14 mouse cellular contexts compared by ENCODE assay signal in the genomic region with DNA sequence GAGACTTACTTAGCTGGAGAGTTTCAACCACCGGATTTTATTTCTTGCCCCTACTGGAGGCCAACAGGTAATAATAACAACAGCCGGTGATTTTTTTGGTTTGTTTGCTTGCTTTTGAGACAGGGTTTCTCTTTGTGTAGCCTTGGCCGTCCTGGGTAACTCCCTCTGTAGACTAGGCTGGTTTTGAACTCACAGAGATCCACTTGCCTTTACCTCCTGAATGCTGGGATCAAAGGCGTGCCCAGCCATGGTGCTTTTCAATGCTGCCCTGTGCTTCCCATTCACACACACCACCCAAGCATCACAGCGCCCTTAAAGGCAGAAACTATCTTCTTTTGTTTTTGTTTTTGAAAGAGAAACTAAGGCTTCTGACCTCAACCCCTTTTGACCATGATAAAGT. TPM values are rescaled to one million over a fixed set of nuclear protein-coding genes. Genes with fewer than 3 reads are reported as not detected.
DNase-seq lines count a peak whose midpoint lies in the region; ATAC-seq lines count a peak whose summit lies in the region.
"Had no signal": no experiment of that assay in that cellular context is flagged by ENCODE, and none has a peak within 500 bp of the region (broad histone marks: within the 10 kb centered on the region; RNA-seq: fewer than 3 reads in every experiment).

No protein-coding gene starts in this region.

- H3K4me3 ChIP-seq in heart, embryonic 16.5 days (ENCODE audit: low read length) = no peak overlapping the region
- H3K4me3 ChIP-seq in lung, embryonic 15.5 days = no peak overlapping the region
- H3K4me3 ChIP-seq in embryonic facial prominence, embryonic 14.5 days (ENCODE audit: low read depth, low read length) = no peak overlapping the region
- H3K4me3 ChIP-seq in stomach, embryonic 14.5 days (ENCODE audit: low read depth, low read length) = no peak overlapping the region
- H3K4me3 ChIP-seq: forebrain, embryonic 10.5 days; liver, embryonic 13.5 days had no signal

- no peaks in the 10 kb centered on the region for H3K9me3 ChIP-seq in heart, embryonic 16.5 days (replicated peaks; ENCODE audit: control insufficient read depth, low read length)
- no peaks in the 10 kb centered on the region for H3K9me3 ChIP-seq in lung, embryonic 15.5 days
- no peaks in the 10 kb centered on the region for H3K9me3 ChIP-seq in embryonic facial prominence, embryonic 14.5 days (ENCODE audit: control insufficient read depth, low read length)
- H3K9me3 ChIP-seq in stomach, embryonic 14.5 days (ENCODE audit: control insufficient read depth, low read depth, low read length) = no peaks in the 10 kb centered on the region
- H3K9me3 ChIP-seq: forebrain, embryonic 10.5 days; liver, embryonic 13.5 days had no signal

- intact Hi-C loops in heart, postnatal 10 days (cut with DNase I) = loop anchor here (2.0 kb wide), 1 partner anchor 73 kb away; no protein-coding TSS in a partner anchor

- WGBS in heart, embryonic 16.5 days = 81% methylated on average over 5 of the region's 5 CpGs
- 58% methylated on average over 5 of the region's 5 CpGs for WGBS in lung, embryonic 15.5 days
- 61% methylated on average over 5 of the region's 5 CpGs for WGBS in embryonic facial prominence, embryonic 14.5 days
- 60% methylated on average over 5 of the region's 5 CpGs for WGBS in stomach, embryonic 14.5 days

- H3K36me3 ChIP-seq in heart, embryonic 16.5 days (ENCODE audit: control insufficient read depth, insufficient read depth) = no peaks in the 10 kb centered on the region
- H3K36me3 ChIP-seq in lung, embryonic 15.5 days = no peaks in the 10 kb centered on the region
- no peaks in the 10 kb centered on the region for H3K36me3 ChIP-seq in embryonic facial prominence, embryonic 14.5 days (ENCODE audit: control insufficient read depth, insufficient read depth, low read length)
- H3K36me3 ChIP-seq in stomach, embryonic 14.5 days (ENCODE audit: control insufficient read depth, insufficient read depth, low read length) = no peaks in the 10 kb centered on the region
- H3K36me3 ChIP-seq: liver, embryonic 13.5 days had no signal

- H3K27me3 ChIP-seq in heart, embryonic 16.5 days (ENCODE audit: control insufficient read depth, insufficient read depth, low read length) = no peaks in the 10 kb centered on the region
- H3K27me3 ChIP-seq in lung, embryonic 15.5 days = no peaks in the 10 kb centered on the region
- no peaks in the 10 kb centered on the region for H3K27me3 ChIP-seq in embryonic facial prominence, embryonic 14.5 days (replicated peaks; ENCODE audit: control insufficient read depth, insufficient read depth, low read length)
- no peaks in the 10 kb centered on the region for H3K27me3 ChIP-seq in stomach, embryonic 14.5 days (ENCODE audit: control insufficient read depth, insufficient read depth, low read length)
- H3K27me3 ChIP-seq: Patski had no signal

- ATAC-seq in heart, embryonic 16.5 days (replicated peaks; ENCODE audit: extremely low read depth, insufficient read depth, low FRiP score) = no peak
- ATAC-seq in lung, embryonic 15.5 days (ENCODE audit: borderline replicate concordance, extremely low read depth, low FRiP score, low TSS enrichment) = no peak
- no peak for ATAC-seq in embryonic facial prominence, embryonic 14.5 days (ENCODE audit: low read depth)
- no peak for ATAC-seq in stomach, embryonic 14.5 days (ENCODE audit: insufficient number of reproducible peaks, insufficient read depth, low FRiP score, low read depth)

- no peak overlapping the region for H3K4me2 ChIP-seq in heart, embryonic 16.5 days (ENCODE audit: low read depth, low read length)
- no peak overlapping the region for H3K4me2 ChIP-seq in lung, embryonic 15.5 days
- no peak overlapping the region for H3K4me2 ChIP-seq in embryonic facial prominence, embryonic 14.5 days (ENCODE audit: low read depth, low read length)
- no peak overlapping the region for H3K4me2 ChIP-seq in stomach, embryonic 14.5 days (replicated peaks; ENCODE audit: low read depth, low read length)
- H3K4me2 ChIP-seq: liver, embryonic 13.5 days had no signal

- peak overlapping the region; percentile 70 for H3K27ac ChIP-seq in heart, embryonic 16.5 days (ENCODE audit: low read length)
- peak overlapping the region; percentile 84 for H3K27ac ChIP-seq in lung, embryonic 15.5 days
- peak overlapping the region; percentile 35 for H3K27ac ChIP-seq in embryonic facial prominence, embryonic 14.5 days (replicated peaks; ENCODE audit: low read depth, low read length)
- H3K27ac ChIP-seq in stomach, embryonic 14.5 days (ENCODE audit: low read length) = peak overlapping the region; percentile 72; the same call in 1 of the 2 replicates
- H3K27ac ChIP-seq: forebrain, embryonic 10.5 days; liver, embryonic 13.5 days had no signal

- H3K9ac ChIP-seq in heart, embryonic 16.5 days (ENCODE audit: low read length) = no peak overlapping the region
- H3K9ac ChIP-seq in lung, embryonic 15.5 days = no peak overlapping the region
- H3K9ac ChIP-seq in embryonic facial prominence, embryonic 14.5 days (ENCODE audit: low read depth, low read length) = no peak overlapping the region
- H3K9ac ChIP-seq in stomach, embryonic 14.5 days (replicated peaks; ENCODE audit: low read depth, low read length) = no peak overlapping the region
- H3K9ac ChIP-seq: liver, embryonic 13.5 days had no signal

- DNase-seq in heart, postnatal 10 days = no peak
- no peak for DNase-seq in lung, postnatal 36 days
- DNase-seq in embryonic facial prominence, embryonic 14.5 days (ENCODE audit: low spot score) = no peak
- no peak for DNase-seq in right cerebral cortex, postnatal 4 days
- no peak for DNase-seq in urinary bladder, postnatal 10 days (ENCODE audit: low spot score)
- DNase-seq: gastrocnemius, postnatal 10 days; liver, embryonic 13.5 days; spleen, adult 18-20 months; thymus, postnatal 4 days had no signal

- H3K4me1 ChIP-seq in heart, embryonic 16.5 days (ENCODE audit: control insufficient read depth, insufficient read depth, low read length) = peaks cover 8% of the 10 kb centered on the region
- H3K4me1 ChIP-seq in lung, embryonic 15.5 days = peaks cover 26% of the 10 kb centered on the region
- H3K4me1 ChIP-seq in embryonic facial prominence, embryonic 14.5 days (ENCODE audit: control insufficient read depth, insufficient read depth, low read length) = peaks cover 27% of the 10 kb centered on the region
- H3K4me1 ChIP-seq in stomach, embryonic 14.5 days (ENCODE audit: control insufficient read depth, insufficient read depth, low read length) = peaks cover 6% of the 10 kb centered on the region

RNA-seq across cellular contexts. Expression of gene Sntb2, which starts 5.6 kb away (rescaled TPM):
- polyA plus RNA-seq in heart, embryonic 16.5 days (2015; fragmentation: Nextera tagmentation; extraction: Ambion mirVana) = 11.7 and 12.4 TPM in 2 replicates
- 10 to 100 TPM; 27.1 to 27.6 TPM for total RNA-seq in heart, postnatal 10 days (2021)
- 17.2 and 17.8 TPM in 2 replicates for polyA plus RNA-seq in lung, embryonic 15.5 days (2015; fragmentation: Nextera tagmentation; extraction: Ambion mirVana)
- 16.3 and 18.5 TPM in 2 replicates for polyA plus RNA-seq in embryonic facial prominence, embryonic 14.5 days (2014; fragmentation: Nextera tagmentation; extraction: Ambion mirVana)
- 21.6 and 26.9 TPM in 2 replicates for polyA plus RNA-seq in stomach, embryonic 14.5 days (2014; fragmentation: Nextera tagmentation; extraction: Ambion mirVana)

RNA-seq across cellular contexts. Expression of gene Utp4, which starts 36.5 kb away (rescaled TPM):
- polyA plus RNA-seq in heart, embryonic 16.5 days (2015; fragmentation: Nextera tagmentation; extraction: Ambion mirVana) = 42.5 and 48.1 TPM in 2 replicates
- 10 to 100 TPM; 23.8 to 25.0 TPM for total RNA-seq in heart, postnatal 10 days (2021)
- 66.5 and 68.6 TPM in 2 replicates for polyA plus RNA-seq in lung, embryonic 15.5 days (2015; fragmentation: Nextera tagmentation; extraction: Ambion mirVana)
- polyA plus RNA-seq in embryonic facial prominence, embryonic 14.5 days (2014; fragmentation: Nextera tagmentation; extraction: Ambion mirVana) = 60.4 and 65.0 TPM in 2 replicates
- polyA plus RNA-seq in stomach, embryonic 14.5 days (2014; fragmentation: Nextera tagmentation; extraction: Ambion mirVana) = 63.5 and 64.9 TPM in 2 replicates

RNA-seq across cellular contexts. Expression of gene Has3, which starts 59.9 kb away (rescaled TPM):
- polyA plus RNA-seq in heart, embryonic 16.5 days (2015; fragmentation: Nextera tagmentation; extraction: Ambion mirVana) = 0.22 and 0.26 TPM in 2 replicates
- total RNA-seq in heart, postnatal 10 days (2021) = 1 to 10 TPM; 1.9 to 2.4 TPM
- polyA plus RNA-seq in lung, embryonic 15.5 days (2015; fragmentation: Nextera tagmentation; extraction: Ambion mirVana) = 0.15 and 0.23 TPM in 2 replicates
- polyA plus RNA-seq in embryonic facial prominence, embryonic 14.5 days (2014; fragmentation: Nextera tagmentation; extraction: Ambion mirVana) = 0.70 and 0.77 TPM in 2 replicates
- 0.48 and 0.54 TPM in 2 replicates for polyA plus RNA-seq in stomach, embryonic 14.5 days (2014; fragmentation: Nextera tagmentation; extraction: Ambion mirVana)
